Comparison of ENCODE assay signal across 10 mouse cellular contexts in the genomic region with DNA sequence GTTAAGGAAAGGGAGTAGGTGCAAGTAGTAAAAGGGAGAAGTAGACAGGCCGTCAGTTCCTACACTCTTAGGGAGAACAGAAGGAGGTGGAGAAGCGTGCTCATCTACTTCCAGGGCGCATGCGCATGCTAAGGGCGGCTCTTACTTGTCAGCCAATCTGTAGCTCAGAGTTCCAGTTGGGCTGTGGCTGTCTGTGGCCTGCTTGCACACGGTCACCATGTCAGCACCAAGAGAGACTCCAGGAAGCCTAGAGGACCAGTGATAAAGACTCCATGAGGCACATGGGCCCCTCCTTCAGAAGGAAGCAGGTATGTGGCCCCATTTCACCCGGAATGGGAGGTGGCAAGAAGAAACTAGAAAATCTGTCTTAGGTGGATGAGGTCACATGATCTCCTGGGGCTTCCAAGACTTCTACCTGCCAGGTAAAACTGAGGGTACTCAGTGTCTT. TPM values are rescaled to one million over a fixed set of nuclear protein-coding genes. Genes with fewer than 3 reads are reported as not detected.
DNase-seq lines count a peak whose midpoint lies in the region; ATAC-seq and TF ChIP-seq lines count a peak whose summit lies in the region.
"Had no signal": no experiment of that assay in that cellular context is flagged by ENCODE, and none has a peak within 500 bp of the region (broad histone marks: within the 10 kb centered on the region; RNA-seq: fewer than 3 reads in every experiment).

No protein-coding gene starts in this region.

- TF ChIP-seq CTCF in MEL (IDR thresholded peaks at IDR 0.05 in 2 of 3, conservative IDR thresholded peaks at IDR 0.05 in 1 of 3; ENCODE audit: control insufficient read depth in 1 of 3, insufficient read depth in 1 of 3, low read depth in 2 of 3, low read length in 3 of 3, poor library complexity in 1 of 3, severe bottlenecking in 1 of 3): no peak

- H3K4me3 ChIP-seq in MEL (ENCODE audit: control insufficient read depth in 1 of 2, insufficient read depth in 1 of 2, low read depth in 2 of 2, low read length in 2 of 2): no peak overlapping the region
- no peak overlapping the region for H3K4me3 ChIP-seq in embryonic facial prominence, embryonic 10.5 days
- H3K4me3 ChIP-seq: embryonic facial prominence, embryonic 15.5 days had no signal

- DNase-seq in layer of hippocampus, adult 11-12 months (ENCODE audit: low spot score): peak; percentile 48
- no peak for DNase-seq in layer of hippocampus, adult 9-10 months (ENCODE audit: low spot score)
- peak; percentile 5 for DNase-seq in MEL (ENCODE audit: low read depth, low spot score)
- DNase-seq in heart, postnatal 10 days: peak; percentile 39 to 48
- DNase-seq in T-cell, adult 2 months (ENCODE audit: low spot score): no peak
- DNase-seq in urinary bladder, postnatal 25 days (ENCODE audit: low spot score): no peak
- DNase-seq in embryonic facial prominence, embryonic 10.5 days (ENCODE audit: low spot score): no peak
- DNase-seq: kidney, adult 18-20 months had no signal

- H3K36me3 ChIP-seq in MEL (ENCODE audit: control insufficient read depth in 1 of 2, insufficient read depth in 2 of 2, low read length in 2 of 2): no peaks in the 10 kb centered on the region
- peaks cover 34% of the 10 kb centered on the region for H3K36me3 ChIP-seq in embryonic facial prominence, embryonic 10.5 days (replicated peaks)

- H3K27ac ChIP-seq in MEL (ENCODE audit: control insufficient read depth, low read depth, low read length): no peak overlapping the region
- no peak overlapping the region for H3K27ac ChIP-seq in embryonic facial prominence, embryonic 10.5 days (replicated peaks)

- no peaks in the 10 kb centered on the region for H3K4me1 ChIP-seq in MEL (ENCODE audit: control insufficient read depth in 1 of 2, insufficient read depth in 2 of 2, low read length in 2 of 2)
- H3K4me1 ChIP-seq in embryonic facial prominence, embryonic 10.5 days: peaks cover 30% of the 10 kb centered on the region

- TF ChIP-seq RAD21 in MEL (IDR thresholded peaks at IDR 0.05; ENCODE audit: low read depth, low read length): no peak

- peaks cover 4 to 5% of the 10 kb centered on the region in 2 experiments; a peak in 3 of 4 replicates for H3K27me3 ChIP-seq in MEL (ENCODE audit: control insufficient read depth in 1 of 2, insufficient read depth in 2 of 2, low read length in 2 of 2)
- H3K27me3 ChIP-seq in embryonic facial prominence, embryonic 10.5 days (replicated peaks; ENCODE audit: low read depth, poor library complexity, severe bottlenecking): no peaks in the 10 kb centered on the region
- H3K27me3 ChIP-seq: embryonic facial prominence, embryonic 15.5 days had no signal

- intact Hi-C loops in heart, postnatal 10 days (cut with DNase I): no loop called here

- ATAC-seq in megakaryocyte, adult 5-6 weeks (ENCODE audit: poor library complexity, severe bottlenecking): peak; percentile 28

- WGBS in embryonic facial prominence, embryonic 10.5 days: 92% methylated on average over 7 of the region's 7 CpGs

- no peak for TF ChIP-seq POLR2A in MEL (IDR thresholded peaks at IDR 0.05; ENCODE audit: control insufficient read depth in 1 of 2, insufficient read depth in 1 of 2, low read depth in 1 of 2, low read length in 2 of 2, poor library complexity in 1 of 2)

- H3K79me2 ChIP-seq in MEL (ENCODE audit: control insufficient read depth, insufficient read depth, low read length, poor library complexity): no peaks in the 10 kb centered on the region

- no peaks in the 10 kb centered on the region for H3K9me3 ChIP-seq in MEL (replicated peaks; ENCODE audit: insufficient read depth, low read length)
- H3K9me3 ChIP-seq in embryonic facial prominence, embryonic 10.5 days: no peaks in the 10 kb centered on the region
- H3K9me3 ChIP-seq: embryonic facial prominence, embryonic 15.5 days had no signal

- H3K9ac ChIP-seq in MEL (ENCODE audit: control insufficient read depth, low read depth, low read length, poor library complexity, severe bottlenecking): no peak overlapping the region
- H3K9ac ChIP-seq: embryonic facial prominence, embryonic 15.5 days had no signal

- TF ChIP-seq EP300 in MEL (IDR thresholded peaks at IDR 0.05; ENCODE audit: low read depth in 1 of 2, low read length in 2 of 2): no peak

TF ChIP-seq in MEL, 35 proteins besides CTCF, POLR2A, EP300 and RAD21:
- TF ChIP-seq MYB (IDR thresholded peaks at IDR 0.05; ENCODE audit: low read depth, low read length) (no peak), ZNF384 (IDR thresholded peaks at IDR 0.05; ENCODE audit: low read depth, low read length) (no peak), UBTF (IDR thresholded peaks at IDR 0.05; ENCODE audit: borderline replicate concordance, insufficient read depth, low read depth, low read length) (no peak), CHD1 (IDR thresholded peaks at IDR 0.05; ENCODE audit: low read depth, low read length) (no peak), MXI1 (IDR thresholded peaks at IDR 0.05; ENCODE audit: low read depth, low read length) (no peak), HCFC1 (IDR thresholded peaks at IDR 0.05; ENCODE audit: low read depth, low read length) (no peak), SMC3 (IDR thresholded peaks at IDR 0.05; ENCODE audit: low read depth, low read length) (no peak), MAZ (IDR thresholded peaks at IDR 0.05; ENCODE audit: low read depth, low read length) (no peak), USF1 (IDR thresholded peaks at IDR 0.05; ENCODE audit: low read depth, low read length) (no peak), ZKSCAN1 (IDR thresholded peaks at IDR 0.05; ENCODE audit: low read depth, low read length) (no peak), MYC (IDR thresholded peaks at IDR 0.05; ENCODE audit: low read depth, low read length) (no peak), POLR2AphosphoS2 (IDR thresholded peaks at IDR 0.05; ENCODE audit: low read length) (no peak), GABPA (IDR thresholded peaks at IDR 0.05; ENCODE audit: low read depth, low read length) (no peak), SIN3A (IDR thresholded peaks at IDR 0.05; ENCODE audit: low read length) (no peak)

RNA-seq across cellular contexts. Expression of gene Dennd2a, which starts 30.3 kb away (rescaled TPM):
- not detected in 2 replicates for total RNA-seq in MEL (2012; rRNA removed)
- polyA plus RNA-seq in MEL (2012; ENCODE audit: insufficient read depth in 1 of 2, insufficient read length in 2 of 2, low read depth in 1 of 2, low replicate concordance in 2 of 2, missing spikeins in 1 of 2): under 1 TPM in 1 of 2 experiments, not detected in 1; 0.15 TPM
- total RNA-seq in heart, postnatal 10 days (2021): 10 to 100 TPM; 22.9 to 23.7 TPM
- 4.6 and 5.0 TPM in 2 replicates for total RNA-seq in megakaryocyte, adult 5-6 weeks (2015)
- total RNA-seq in megakaryocyte, adult 5-6 weeks (2017): 2.5 and 3.1 TPM in 2 replicates
- polyA plus RNA-seq in embryonic facial prominence, embryonic 10.5 days (2016; fragmentation: Nextera tagmentation; extraction: Ambion mirVana): 34.3 and 37.8 TPM in 2 replicates

RNA-seq across cellular contexts. Expression of gene Adck2, which starts 46.3 kb away (rescaled TPM):
- total RNA-seq in MEL (2012; rRNA removed): 8.1 and 11.0 TPM in 2 replicates
- polyA plus RNA-seq in MEL (2012; ENCODE audit: insufficient read depth in 1 of 2, insufficient read length in 2 of 2, low read depth in 1 of 2, low replicate concordance in 2 of 2, missing spikeins in 1 of 2): 10 to 100 TPM in 1 of 2 experiments, not detected in 1; 11.6 TPM
- total RNA-seq in heart, postnatal 10 days (2021): 10 to 100 TPM; 19.2 to 19.4 TPM
- 4.4 and 7.1 TPM in 2 replicates for total RNA-seq in megakaryocyte, adult 5-6 weeks (2015)
- total RNA-seq in megakaryocyte, adult 5-6 weeks (2017): 5.9 and 12.6 TPM in 2 replicates
- polyA plus RNA-seq in embryonic facial prominence, embryonic 10.5 days (2016; fragmentation: Nextera tagmentation; extraction: Ambion mirVana): 21.3 and 26.1 TPM in 2 replicates

RNA-seq across cellular contexts. Expression of gene Gm42420, which starts 58.2 kb away (rescaled TPM):
- 1.4 and 1.5 TPM in 2 replicates for total RNA-seq in MEL (2012; rRNA removed)
- 1 to 10 TPM in 1 of 2 experiments, not detected in 1; 1.9 TPM for polyA plus RNA-seq in MEL (2012; ENCODE audit: insufficient read depth in 1 of 2, insufficient read length in 2 of 2, low read depth in 1 of 2, low replicate concordance in 2 of 2, missing spikeins in 1 of 2)
- 1 to 10 TPM in 1 of 2 experiments, not detected in 1; 1.6 TPM for total RNA-seq in heart, postnatal 10 days (2021)
- 6.0 and 7.2 TPM in 2 replicates for total RNA-seq in megakaryocyte, adult 5-6 weeks (2015)
- total RNA-seq in megakaryocyte, adult 5-6 weeks (2017): 5.7 TPM in 1 of 2 replicates, not detected in the other
- 0.53 TPM in 1 of 2 replicates, not detected in the other for polyA plus RNA-seq in embryonic facial prominence, embryonic 10.5 days (2016; fragmentation: Nextera tagmentation; extraction: Ambion mirVana)

Comparison
In these comparisons a context has a peak if more than half of its experiments do, and no peak if none do; other contexts are left out.
1. DNase-seq: peak in layer of hippocampus, adult 11-12 months (single experiment), MEL (single experiment) and heart, postnatal 10 days (2 of 2); none in layer of hippocampus, adult 9-10 months (single experiment), T-cell, adult 2 months (single experiment), urinary bladder, postnatal 25 days (single experiment) and embryonic facial prominence, embryonic 10.5 days (single experiment).